Mouse (Mus musculus): ENCODE data around the gene Ccdc180. TPM values are rescaled to one million over a fixed set of nuclear protein-coding genes. Genes with fewer than 3 reads are reported as not detected.

Ccdc180 gene
- total RNA-seq, 4 experiments from 2014 or later = 0.08 to 0.59 (median 0.56) TPM; not detected in 1

DNA sequence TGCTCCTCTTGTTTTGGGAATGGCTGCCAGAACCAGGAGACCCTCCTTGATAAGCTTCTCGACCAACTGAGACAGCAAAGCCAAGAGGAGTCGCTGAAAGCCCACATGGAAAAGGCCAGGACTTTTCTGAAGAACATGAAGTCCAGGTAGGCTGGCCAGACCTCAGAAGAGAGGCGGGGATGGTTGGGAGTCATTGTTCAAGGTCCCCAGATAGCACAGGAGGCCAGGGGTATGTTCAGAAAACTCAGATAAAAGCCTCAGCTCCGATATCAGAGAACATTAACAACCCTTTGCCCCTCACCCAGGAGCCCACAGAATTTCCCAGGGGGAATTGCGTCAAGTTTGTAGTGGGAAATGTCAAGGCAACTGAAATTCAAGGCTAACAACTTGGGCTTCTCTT, 21.2 kb downstream of the Ccdc180 start:
- no peak for DNase-seq

DNA sequence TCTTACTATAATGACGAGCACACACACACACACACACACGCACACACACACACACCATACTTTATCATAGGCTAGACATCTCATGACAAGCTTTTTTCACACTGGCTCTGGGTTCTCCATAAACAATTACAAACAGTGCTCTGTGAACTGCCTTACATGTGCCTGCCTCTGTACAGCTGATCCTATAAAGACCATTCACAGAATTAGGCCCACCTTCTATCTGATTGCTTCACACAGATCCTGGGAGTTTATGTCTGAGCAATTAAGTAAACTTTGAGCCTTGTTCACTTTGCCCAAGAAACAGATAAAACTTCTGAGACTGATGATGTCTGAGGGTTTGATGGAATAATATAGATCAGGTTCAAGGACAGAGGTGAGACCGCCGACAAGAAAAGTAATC, 21.8 kb downstream of the Ccdc180 start:
- no peak for DNase-seq

GRCm38 (mm10) chr4:45917091-45917490, 27.0 kb downstream of the Ccdc180 start:
- no peak for DNase-seq

- DNase-seq = no peak
Observed at GRCm38 (mm10) chr4:45921663-45922435, 31.7 kb downstream of the Ccdc180 start.

DNA sequence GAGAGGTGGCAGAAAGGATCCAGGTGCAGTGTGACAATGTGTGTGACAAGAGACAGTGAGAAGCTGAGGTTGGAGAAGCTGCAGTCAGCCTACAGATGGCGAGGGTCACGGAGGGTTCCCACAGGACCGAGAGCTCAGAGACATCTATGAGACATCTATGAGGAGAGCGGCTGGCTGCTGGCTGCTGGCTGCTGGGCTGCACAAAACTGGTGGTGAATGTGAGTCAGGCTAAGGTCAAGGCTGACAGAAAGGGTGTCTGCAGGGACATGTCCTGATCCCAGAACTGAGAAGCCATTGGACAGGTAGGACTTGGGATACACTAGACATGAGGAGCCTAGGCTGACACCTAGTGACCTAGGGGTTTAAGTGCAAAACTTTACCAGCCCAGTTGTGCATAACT, 33.9 kb downstream of the Ccdc180 start:
- peak; percentile 28 for DNase-seq

- DNase-seq = peak; percentile 40
Observed at GRCm38 (mm10) chr4:45928561-45928960, 38.5 kb downstream of the Ccdc180 start.

DNA sequence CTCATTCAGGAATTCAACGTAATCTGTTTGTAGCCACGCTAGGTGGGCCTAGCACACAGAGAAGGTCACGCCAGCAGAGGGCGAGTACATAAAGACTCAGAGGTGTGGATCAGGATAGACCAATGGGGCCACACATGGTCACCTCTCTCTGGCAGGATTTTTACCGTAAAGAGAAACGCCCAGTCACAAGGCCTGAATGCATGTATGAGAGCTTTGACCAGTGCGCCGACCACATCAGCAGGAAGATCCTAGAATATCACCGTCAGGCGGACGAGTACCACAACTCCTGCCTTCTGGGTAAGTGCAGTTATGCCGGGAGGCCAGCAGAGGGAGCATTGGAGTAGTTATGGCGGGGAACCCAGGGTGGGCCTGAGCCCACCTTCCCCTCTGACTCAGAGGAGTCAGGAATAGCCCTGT, 51.5 kb downstream of the Ccdc180 start:
- no peak for DNase-seq

DNA sequence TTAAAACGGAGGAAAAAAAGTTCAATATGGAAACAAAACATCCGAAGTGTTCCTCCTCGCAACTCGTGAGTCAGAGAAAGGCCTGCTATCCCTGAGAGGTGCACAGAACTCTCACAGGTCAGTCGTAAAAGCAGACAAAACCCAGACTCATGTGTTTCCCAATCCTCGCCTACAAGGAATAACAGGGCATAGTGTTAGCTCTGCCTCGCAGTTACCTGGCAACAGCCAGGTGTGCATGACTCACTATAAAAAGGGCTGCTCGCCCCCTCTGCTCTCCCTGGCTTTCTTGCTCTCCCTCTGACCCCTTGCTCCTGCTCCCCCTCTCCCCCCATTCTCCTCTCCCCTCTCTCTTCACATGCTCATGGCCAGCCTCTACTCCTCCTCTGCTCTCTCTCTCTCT, 57.6 kb downstream of the Ccdc180 start:
- DNase-seq = no peak

DNA sequence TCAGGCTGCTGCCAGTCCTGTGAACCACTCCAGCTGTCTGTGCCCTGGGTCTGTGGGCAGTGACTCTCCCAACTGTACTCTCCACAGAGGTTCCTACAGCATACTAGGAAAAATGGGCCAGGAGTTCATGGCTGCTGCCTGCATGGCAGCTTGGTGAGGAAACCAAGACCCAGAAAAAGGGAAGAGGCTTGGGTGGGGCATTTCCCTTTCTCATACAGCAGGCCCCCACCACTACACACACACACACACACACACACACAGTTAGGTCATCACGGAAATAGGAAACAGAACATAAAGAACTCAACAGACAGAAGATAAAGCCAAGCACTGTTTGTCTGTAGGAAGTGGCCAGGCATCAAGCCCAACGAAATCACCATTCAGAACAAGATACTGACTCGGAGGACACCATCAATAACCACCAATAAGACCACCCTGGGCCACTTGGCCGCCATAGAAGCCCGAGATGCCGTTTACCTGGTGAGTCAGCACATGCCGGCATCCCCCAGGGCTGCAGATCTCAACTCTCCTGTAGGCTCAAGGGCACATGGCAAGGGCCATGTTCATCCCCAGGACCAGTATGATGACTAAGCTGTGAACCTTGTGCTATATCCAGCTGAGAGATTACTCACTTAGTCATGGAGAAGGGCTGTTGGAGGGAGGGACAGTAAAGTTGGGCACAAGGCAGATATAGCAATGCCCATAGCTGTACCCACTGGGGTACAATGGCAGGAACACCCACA, 59.2 kb downstream of the Ccdc180 start:
- DNase-seq = peak; percentile 61

DNA sequence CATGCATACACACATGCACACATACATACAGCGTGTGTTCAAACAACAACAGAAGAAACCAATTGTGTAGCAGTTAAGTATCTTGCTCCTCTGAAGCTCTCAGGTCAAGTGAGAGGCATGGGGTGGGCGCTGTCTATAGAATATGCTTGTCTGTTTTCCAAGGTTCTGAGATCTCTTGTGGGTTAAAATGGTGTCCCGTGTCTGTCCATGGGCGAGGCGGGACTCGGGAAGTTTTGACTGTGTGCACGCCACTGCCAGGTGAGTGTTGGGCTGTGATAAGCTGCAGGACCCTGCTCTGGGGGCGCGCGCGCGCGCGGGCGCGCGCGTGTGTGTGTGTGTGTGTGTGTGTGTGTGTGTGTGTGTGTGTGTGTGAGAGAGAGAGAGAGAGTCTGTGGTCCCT, 61.7 kb downstream of the Ccdc180 start:
- no peak for DNase-seq

DNA sequence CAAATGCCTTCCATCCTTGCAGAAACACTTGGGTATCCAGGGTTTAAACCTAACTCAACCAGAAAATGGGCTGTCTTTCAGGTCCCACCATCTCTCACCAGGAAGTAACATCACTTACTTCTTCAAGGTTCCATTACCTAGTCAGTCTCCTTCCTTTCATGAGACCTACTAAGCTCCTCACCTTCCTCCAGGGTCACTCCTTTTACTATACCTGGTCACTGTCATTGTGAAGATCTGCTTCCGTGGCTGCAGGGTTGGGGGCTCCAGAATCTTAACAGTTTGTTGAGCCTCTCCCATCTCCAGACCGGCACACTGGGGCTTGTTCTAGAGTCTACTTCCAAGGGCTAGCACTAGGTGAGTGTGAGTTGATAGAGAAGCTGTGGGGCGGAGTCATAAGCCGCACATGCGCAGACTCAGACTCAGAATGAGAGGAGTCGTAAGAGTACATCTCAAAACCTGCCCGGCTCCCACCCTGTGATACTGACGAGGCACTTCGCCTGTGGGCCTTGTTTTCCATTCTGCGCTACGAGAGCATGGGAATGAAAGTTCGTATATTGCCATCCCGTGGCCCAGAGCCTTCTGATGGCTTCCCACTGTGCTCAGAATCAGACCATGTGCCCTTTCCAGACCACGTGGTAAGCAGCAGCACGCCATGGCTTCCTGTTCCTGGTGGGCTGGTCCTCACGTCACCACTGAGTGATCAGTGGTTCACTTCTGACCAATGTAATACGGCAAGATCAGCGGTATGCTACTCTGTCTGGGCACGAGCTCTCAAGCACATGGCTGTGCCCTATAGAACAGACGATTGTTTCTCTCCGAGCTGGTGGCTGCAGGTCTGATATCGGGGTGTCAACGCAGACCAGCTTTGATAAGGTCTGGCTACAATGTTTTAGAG, 63.2 kb downstream of the Ccdc180 start:
- no peak for DNase-seq

- DNase-seq = no peak
Observed at GRCm38 (mm10) chr4:45955235-45955634, 65.1 kb downstream of the Ccdc180 start.

DNA sequence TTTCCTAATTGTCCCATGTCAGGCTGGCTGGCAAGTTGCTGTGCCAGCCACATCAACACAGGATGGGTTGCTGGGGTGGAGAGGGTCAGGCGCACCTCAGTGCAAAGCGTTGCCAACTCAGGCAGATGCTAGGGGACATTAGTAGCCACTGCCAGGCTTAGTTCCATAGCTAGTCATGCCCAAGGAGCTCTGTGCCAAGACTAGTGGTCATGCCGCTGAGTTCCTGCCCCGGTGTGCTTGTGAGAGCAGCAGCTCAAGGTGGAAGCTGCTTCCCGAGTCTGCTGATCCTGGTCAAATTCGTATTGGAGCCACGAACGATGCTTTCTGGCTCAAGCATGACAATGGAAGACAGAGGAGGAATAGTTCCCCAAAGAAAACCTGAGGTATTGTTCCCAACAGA, 66.0 kb downstream of the Ccdc180 start:
- no peak for DNase-seq

- no peak for DNase-seq
Observed at GRCm38 (mm10) chr4:45956706-45957105, 66.6 kb downstream of the Ccdc180 start.

DNA sequence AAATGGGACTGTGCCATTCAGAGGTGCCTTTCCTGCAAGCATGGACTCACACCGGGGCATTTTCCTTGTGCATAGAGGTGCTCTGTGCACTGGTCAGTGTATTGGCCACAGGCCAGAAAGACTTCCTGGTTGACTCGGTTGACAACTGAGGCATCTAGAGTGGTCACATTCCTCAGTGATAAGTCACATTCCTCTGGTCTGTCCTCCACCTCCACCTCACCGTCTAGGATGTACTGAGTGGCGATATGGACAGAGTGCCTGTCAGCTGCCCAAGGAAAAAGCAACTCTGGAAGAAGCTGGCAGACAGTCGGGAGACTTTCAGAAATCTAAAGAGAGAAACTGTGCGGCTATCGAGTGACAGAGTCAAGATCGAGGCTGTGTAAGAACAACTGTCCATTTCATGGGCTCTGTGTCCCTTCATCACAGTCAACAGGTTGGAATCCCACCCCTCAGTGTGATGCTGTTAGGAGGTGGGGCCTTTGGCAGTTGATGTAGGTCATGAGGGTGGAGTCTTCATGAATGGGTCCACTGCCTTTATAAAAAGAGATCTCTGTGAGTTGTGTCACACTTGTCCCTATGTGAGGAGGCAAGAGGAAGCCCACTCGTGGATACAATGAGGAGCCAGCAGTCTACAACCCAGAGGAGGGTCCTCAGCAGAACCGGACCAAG, 74.8 kb downstream of the Ccdc180 start, which contains the start of gene Tdrd7:
Gene Tdrd7 (plus strand): TSS at position 564 of the 669 bp plus-strand sequence.
- no peak for DNase-seq

DNA sequence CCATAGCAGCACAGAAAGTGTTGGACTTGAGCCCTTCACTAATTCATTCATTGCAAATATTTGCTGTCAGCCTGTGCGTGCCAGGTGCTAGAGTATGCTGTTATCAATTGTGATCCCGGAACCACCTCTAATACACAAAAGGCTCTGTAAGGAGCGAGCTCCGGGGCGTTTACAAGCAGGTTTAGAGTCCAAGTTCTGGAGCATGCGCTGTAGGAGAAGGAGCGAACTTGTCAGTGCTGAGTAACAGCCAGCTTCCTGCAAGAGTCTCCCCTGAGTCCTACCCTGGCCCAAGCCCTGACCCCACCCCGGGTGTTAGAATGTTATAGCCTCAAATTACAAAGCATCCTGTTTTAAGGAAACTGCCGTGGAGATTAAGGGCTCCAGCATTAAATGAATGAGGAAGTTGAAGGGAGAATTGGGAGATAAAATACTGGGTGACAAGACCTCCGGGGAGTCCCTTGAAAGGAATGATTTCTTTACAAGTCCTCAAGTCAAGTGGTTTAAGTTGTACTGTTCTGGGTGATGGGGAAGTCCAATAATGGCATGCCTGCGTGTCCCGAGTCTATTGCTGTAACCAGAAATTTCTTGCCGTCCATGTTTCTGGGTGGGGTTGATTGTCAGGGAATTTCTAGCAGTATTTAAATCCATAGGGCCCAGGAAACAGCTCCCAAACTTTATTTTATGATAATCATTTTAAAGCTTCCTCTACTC, 75.8 kb downstream of the Ccdc180 start:
- no peak for DNase-seq

- DNase-seq = no peak
Observed at GRCm38 (mm10) chr4:45966716-45967115, 76.6 kb downstream of the Ccdc180 start.

GRCm38 (mm10) chr4:45967479-45968341, 77.6 kb downstream of the Ccdc180 start:
- no peak for DNase-seq

GRCm38 (mm10) chr4:45969051-45969450, 78.9 kb downstream of the Ccdc180 start:
- no peak for DNase-seq

- DNase-seq = no peak
Observed at GRCm38 (mm10) chr4:45970048-45970560, 80.0 kb downstream of the Ccdc180 start.

Data from adrenal gland, adult 8-10 months (tissue).